Mouse (Mus musculus) adrenal gland, adult (tissue): ENCODE results near the gene Gbp9.
A peak's percentile ranks its signal among the peaks of the same experiment; 100 is the strongest.
"Not testable (repeated sequence)": the region's sequence is repeated elsewhere in the genome, so short reads cannot be mapped to it uniquely, and the experiment has no call there.

ENCODE experiments used
- DNase-seq, 2 experiments: peaks; one replicate each; pipeline ENCODE4 v3.0.0; 2022 to 2023; ENCODE audit warnings: low spot score in 1 of 2; ENCODE audit not compliant: inconsistent age in 2 of 2

The Gbp9 gene

DNA sequence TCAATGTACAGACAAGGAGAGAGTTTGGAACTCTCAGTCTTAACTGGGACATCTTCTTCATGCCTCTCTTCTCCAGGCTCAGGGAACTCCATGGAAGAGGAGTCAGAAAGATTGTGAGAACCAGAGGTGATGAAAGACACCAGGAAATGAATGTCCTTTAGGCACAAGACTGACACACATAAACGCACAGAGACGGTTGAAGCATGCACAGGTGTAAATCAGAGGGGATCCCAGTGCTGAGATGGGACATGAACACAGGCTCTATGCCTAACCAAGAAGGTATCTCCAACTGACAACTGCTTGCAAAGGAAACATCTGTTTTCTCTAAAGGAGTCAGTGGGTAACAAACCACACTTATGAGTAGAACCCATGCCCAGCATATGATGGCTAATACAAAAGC lies 79.1 kb downstream of the Gbp9 start:
- no peak for DNase-seq

DNA sequence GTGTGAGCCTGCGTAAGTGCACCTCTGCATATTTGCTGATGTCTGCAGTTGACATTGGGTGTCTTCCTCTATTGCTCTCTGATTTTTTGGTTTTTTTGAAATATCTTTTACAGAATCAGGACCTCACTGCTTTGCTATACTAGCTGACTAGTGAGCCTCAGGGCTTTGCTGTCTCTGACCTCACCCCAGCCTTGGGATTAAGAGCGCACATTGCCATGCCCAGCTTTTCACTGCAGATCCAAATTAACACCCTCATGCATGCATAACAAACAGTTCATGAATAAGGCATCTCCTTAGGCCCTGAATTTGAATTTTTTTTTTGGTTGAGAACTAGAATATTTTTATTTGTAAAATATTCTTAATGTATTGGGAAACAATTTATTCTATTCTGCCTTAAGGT lies 84.1 kb downstream of the Gbp9 start:
- no peak for DNase-seq

DNA sequence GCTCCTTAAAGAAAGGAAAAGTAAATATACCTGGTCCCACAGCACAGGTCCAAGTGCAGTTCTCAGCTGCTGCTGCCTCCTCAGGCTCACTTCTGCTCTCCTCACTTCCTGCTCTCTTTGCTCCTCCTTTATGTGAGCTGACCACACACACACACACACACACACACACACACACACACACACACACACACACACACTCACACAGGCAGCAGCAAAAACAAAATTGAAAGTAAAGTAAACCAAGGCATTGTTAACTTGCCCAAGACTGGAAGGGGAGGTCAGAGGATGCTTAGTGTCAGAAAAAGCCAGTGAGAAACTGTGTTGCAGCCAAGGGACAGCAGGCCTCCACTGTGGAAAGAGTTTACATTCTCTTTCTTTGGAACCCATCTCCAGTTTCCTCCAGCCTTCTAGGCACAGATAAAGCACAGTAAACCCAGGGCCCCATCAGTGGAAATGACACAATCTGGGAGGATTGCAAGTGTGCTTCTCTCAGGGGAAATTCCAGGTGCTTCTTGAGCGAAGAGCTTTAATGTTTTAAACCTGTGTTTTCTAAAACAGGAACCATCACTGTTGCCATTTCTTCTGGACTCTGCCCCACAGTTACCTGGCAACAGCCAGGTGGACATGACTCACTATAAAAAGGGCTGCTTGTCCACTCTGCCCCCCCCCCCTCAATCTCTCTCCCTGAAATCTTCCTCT lies 85.7 kb downstream of the Gbp9 start:
- DNase-seq: not testable (repeated sequence)

DNA sequence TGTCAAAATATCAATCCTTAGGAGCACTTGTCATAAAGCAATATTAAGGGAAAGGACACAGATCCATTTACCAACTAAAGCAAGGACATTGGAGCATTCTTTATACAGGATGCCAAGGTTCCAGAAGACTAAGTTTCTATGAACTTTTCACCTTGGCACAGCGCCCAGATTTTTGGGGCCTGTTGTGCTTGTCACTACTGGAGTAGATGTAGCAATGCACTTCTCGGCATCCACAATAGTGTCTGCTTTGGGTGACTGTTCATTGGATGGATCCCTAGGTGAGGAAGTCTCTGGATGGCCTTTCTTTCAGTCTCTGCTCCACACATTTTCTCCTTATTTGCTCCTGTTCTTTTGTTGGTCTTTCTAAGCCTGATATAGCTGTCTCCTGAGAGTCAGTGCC lies 107.0 kb downstream of the Gbp9 start:
- peak; percentile 29 to 87 for DNase-seq
